ENCODE assay signal across 12 mouse cellular contexts in the genomic region with DNA sequence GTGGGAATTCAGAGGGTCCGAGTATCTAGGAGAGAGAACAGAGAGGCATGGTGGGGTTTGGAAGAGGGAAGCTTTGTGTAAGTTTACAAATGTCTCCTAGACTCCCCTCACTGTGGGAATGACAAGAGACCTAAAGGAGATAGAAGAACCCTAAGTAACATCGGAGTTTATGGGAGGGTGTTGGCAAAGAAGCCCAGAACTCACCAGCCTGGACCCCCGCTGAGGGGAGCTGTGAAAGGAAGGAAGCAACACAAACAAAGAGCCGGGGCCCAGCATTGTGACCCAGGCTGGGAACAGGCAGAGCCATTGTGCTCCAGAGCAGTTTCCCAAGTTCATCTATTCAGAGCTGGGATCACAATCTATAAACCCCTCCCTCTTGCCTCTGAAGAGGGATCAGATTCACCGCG. TPM values are rescaled to one million over a fixed set of nuclear protein-coding genes. Genes with fewer than 3 reads are reported as not detected.
A peak's percentile ranks its signal among the peaks of the same experiment; 100 is the strongest.
DNase-seq lines count a peak whose midpoint lies in the region; ATAC-seq lines count a peak whose summit lies in the region.
"Had no signal": no experiment of that assay in that cellular context is flagged by ENCODE, and none has a peak within 500 bp of the region (broad histone marks: within the 10 kb centered on the region; RNA-seq: fewer than 3 reads in every experiment).

No protein-coding gene starts in this region.

- peaks cover 17% of the 10 kb centered on the region for H3K4me1 ChIP-seq in forebrain, embryonic 10.5 days
- 0 out of 2 replicates have a peak, but pooled peaks cover 2% of the 10 kb centered on the region for H3K4me1 ChIP-seq in forebrain, embryonic 15.5 days
- no peaks in the 10 kb centered on the region for H3K4me1 ChIP-seq in hindbrain, embryonic 15.5 days (replicated peaks)
- peaks cover 13% of the 10 kb centered on the region for H3K4me1 ChIP-seq in neural tube, embryonic 12.5 days
- H3K4me1 ChIP-seq: heart, embryonic 13.5 days; liver, embryonic 12.5 days had no signal

- H3K9ac ChIP-seq in forebrain, embryonic 15.5 days (replicated peaks) = no peak overlapping the region
- H3K9ac ChIP-seq in hindbrain, embryonic 15.5 days = no peak overlapping the region
- no peak overlapping the region for H3K9ac ChIP-seq in neural tube, embryonic 12.5 days
- H3K9ac ChIP-seq: heart, embryonic 13.5 days; liver, embryonic 12.5 days had no signal

- WGBS in forebrain, embryonic 10.5 days = 28% methylated on average over 6 of the region's 6 CpGs
- WGBS in forebrain, embryonic 15.5 days = 14% methylated on average over 6 of the region's 6 CpGs
- 15% methylated on average over 6 of the region's 6 CpGs for WGBS in hindbrain, embryonic 15.5 days
- WGBS in neural tube, embryonic 12.5 days = 13% methylated on average over 6 of the region's 6 CpGs

- H3K9me3 ChIP-seq in forebrain, embryonic 10.5 days = no peaks in the 10 kb centered on the region
- no peaks in the 10 kb centered on the region for H3K9me3 ChIP-seq in forebrain, embryonic 15.5 days
- no peaks in the 10 kb centered on the region for H3K9me3 ChIP-seq in hindbrain, embryonic 15.5 days
- no peaks in the 10 kb centered on the region for H3K9me3 ChIP-seq in neural tube, embryonic 12.5 days
- H3K9me3 ChIP-seq: heart, embryonic 13.5 days; liver, embryonic 12.5 days had no signal

- H3K36me3 ChIP-seq in forebrain, embryonic 10.5 days (replicated peaks) = no peaks in the 10 kb centered on the region
- H3K36me3 ChIP-seq in forebrain, embryonic 15.5 days = no peaks in the 10 kb centered on the region
- H3K36me3 ChIP-seq in hindbrain, embryonic 15.5 days = no peaks in the 10 kb centered on the region
- H3K36me3 ChIP-seq in neural tube, embryonic 12.5 days = no peaks in the 10 kb centered on the region
- H3K36me3 ChIP-seq: heart, embryonic 13.5 days; liver, embryonic 12.5 days had no signal

- intact Hi-C loops in heart, postnatal 10 days (cut with DNase I) = no loop called here

- H3K4me3 ChIP-seq in forebrain, embryonic 10.5 days = no peak overlapping the region
- no peak overlapping the region for H3K4me3 ChIP-seq in forebrain, embryonic 15.5 days
- H3K4me3 ChIP-seq in hindbrain, embryonic 15.5 days = no peak overlapping the region
- no peak overlapping the region for H3K4me3 ChIP-seq in neural tube, embryonic 12.5 days
- H3K4me3 ChIP-seq: heart, embryonic 13.5 days; liver, embryonic 12.5 days had no signal

- H3K4me2 ChIP-seq in forebrain, embryonic 15.5 days (replicated peaks) = no peak overlapping the region
- no peak overlapping the region for H3K4me2 ChIP-seq in hindbrain, embryonic 15.5 days
- H3K4me2 ChIP-seq in neural tube, embryonic 12.5 days (replicated peaks) = no peak overlapping the region; the same call in 1 of the 2 replicates
- H3K4me2 ChIP-seq: heart, embryonic 13.5 days; liver, embryonic 12.5 days had no signal

- DNase-seq in forebrain, embryonic 10.5 days (ENCODE audit: extremely low spot score, low spot score) = peak; percentile 25
- DNase-seq in embryo, embryonic 10.5 days (ENCODE audit: low spot score) = peak; percentile 64
- DNase-seq in cerebellum, postnatal 25 days = no peak
- no peak for DNase-seq in heart, postnatal 10 days
- DNase-seq: cerebellum, adult 9-11 months; kidney, postnatal 25 days had no signal

- H3K27me3 ChIP-seq in forebrain, embryonic 10.5 days (ENCODE audit: poor library complexity, severe bottlenecking) = no peaks in the 10 kb centered on the region
- no peaks in the 10 kb centered on the region for H3K27me3 ChIP-seq in forebrain, embryonic 15.5 days
- H3K27me3 ChIP-seq in hindbrain, embryonic 15.5 days = no peaks in the 10 kb centered on the region
- no peaks in the 10 kb centered on the region for H3K27me3 ChIP-seq in neural tube, embryonic 12.5 days (replicated peaks)
- H3K27me3 ChIP-seq: heart, embryonic 13.5 days; liver, embryonic 12.5 days had no signal

- ATAC-seq in forebrain, embryonic 15.5 days (replicated peaks) = no peak
- peak; percentile 80 for ATAC-seq in hindbrain, embryonic 15.5 days (ENCODE audit: low FRiP score, low read depth)
- ATAC-seq in neural tube, embryonic 12.5 days (ENCODE audit: low FRiP score, low read depth) = 0 out of 2 replicates have a peak, but pooled peaks have one; percentile 50
- ATAC-seq in megakaryocyte progenitor cell, adult 5-6 weeks (replicated peaks; ENCODE audit: poor library complexity) = no peak
- ATAC-seq: liver, embryonic 12.5 days had no signal

- H3K27ac ChIP-seq in forebrain, embryonic 10.5 days = peak overlapping the region; percentile 78
- no peak overlapping the region for H3K27ac ChIP-seq in forebrain, embryonic 15.5 days (replicated peaks)
- no peak overlapping the region for H3K27ac ChIP-seq in hindbrain, embryonic 15.5 days (replicated peaks)
- H3K27ac ChIP-seq in neural tube, embryonic 12.5 days = no peak overlapping the region
- H3K27ac ChIP-seq: heart, embryonic 13.5 days; liver, embryonic 12.5 days had no signal

RNA-seq across cellular contexts. Expression of gene Pld1, which starts 25.3 kb away (rescaled TPM):
- polyA plus RNA-seq in forebrain, embryonic 10.5 days (2016; fragmentation: Nextera tagmentation; extraction: Ambion mirVana) = 1.7 and 1.8 TPM in 2 replicates
- polyA plus RNA-seq in forebrain, embryonic 15.5 days (2015; fragmentation: Nextera tagmentation; extraction: Ambion mirVana) = 2.1 and 2.2 TPM in 2 replicates
- polyA plus RNA-seq in hindbrain, embryonic 15.5 days (2015; fragmentation: Nextera tagmentation; extraction: Ambion mirVana) = 5.2 and 5.5 TPM in 2 replicates
- polyA plus RNA-seq in neural tube, embryonic 12.5 days (2016; fragmentation: Nextera tagmentation; extraction: Ambion mirVana) = 4.2 TPM in 2 replicates
- 12.6 and 15.9 TPM in 2 replicates for total RNA-seq in megakaryocyte progenitor cell, adult 5-6 weeks (2015)
- total RNA-seq in megakaryocyte progenitor cell, adult 5-6 weeks (2017) = 3.7 and 6.9 TPM in 2 replicates
- 10 to 100 TPM; 11.2 to 19.0 TPM for total RNA-seq in heart, postnatal 10 days (2021)

Comparison
In these comparisons a context has a peak if more than half of its experiments do, and no peak if none do; other contexts are left out.
1. DNase-seq: peak in forebrain, embryonic 10.5 days (single experiment) and embryo, embryonic 10.5 days (single experiment); none in cerebellum, postnatal 25 days (0 of 2) and heart, postnatal 10 days (0 of 2).
2. ATAC-seq: peak in hindbrain, embryonic 15.5 days (single experiment) and neural tube, embryonic 12.5 days (single experiment); none in forebrain, embryonic 15.5 days (single experiment) and megakaryocyte progenitor cell, adult 5-6 weeks (single experiment).